Mouse (Mus musculus): Measurements from ENCODE around the gene Hebp1. TPM values are rescaled to one million over a fixed set of nuclear protein-coding genes. Genes with fewer than 3 reads are reported as not detected.

Hebp1 gene
- total and polyA plus RNA-seq, 2 experiments, result 317 to 334 TPM

DNA sequence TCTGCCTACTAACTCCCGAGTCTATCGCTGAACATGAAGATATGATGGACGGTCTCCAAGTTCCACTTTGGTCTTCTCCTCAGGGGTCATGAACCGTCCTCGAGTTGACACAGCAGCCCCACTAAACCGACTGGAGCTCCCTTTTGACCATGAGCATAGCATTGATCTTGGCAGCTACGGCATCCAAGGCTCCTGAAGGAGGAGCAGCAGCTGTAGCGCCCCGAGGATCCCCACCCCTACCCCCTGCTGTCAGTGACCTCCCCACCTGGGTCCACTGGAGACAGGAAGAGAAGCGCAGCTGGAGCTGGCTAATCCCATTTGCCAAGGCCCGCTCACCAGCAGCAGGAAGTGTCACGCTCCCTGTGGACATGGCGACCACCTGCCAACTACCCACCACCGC lies 26.1 kb downstream of the Hebp1 start:
- WGBS, result 84% methylated on average over 14 of the region's 14 CpGs
- Histone ChIP-seq H3K9ac (ENCODE audit: low read depth, low read length) (no peak overlapping the region), H3K36me3 (ENCODE audit: control insufficient read depth, insufficient read depth, low read length) (no peaks in the 10 kb centered on the region), H3K4me1 (ENCODE audit: control insufficient read depth, insufficient read depth, low read length) (no peaks in the 10 kb centered on the region), H3K27me3 (ENCODE audit: control insufficient read depth, insufficient read depth, low read length) (no peaks in the 10 kb centered on the region), H3K79me2 (ENCODE audit: control insufficient read depth, insufficient read depth, low read length) (peaks cover 3% of the 10 kb centered on the region; the same call in 1 of the 2 replicates), H3K4me3 (ENCODE audit: insufficient read depth, low read depth, low read length) (no peak overlapping the region), H3K27ac (replicated peaks; ENCODE audit: insufficient read depth, low read depth, low read length) (no peak overlapping the region)
- DNase-seq (ENCODE audit: extremely low read depth, low read depth, low spot score), result no peak
- TF ChIP-seq POLR2A (IDR thresholded peaks at IDR 0.05; ENCODE audit: extremely low read depth, insufficient read depth, low read length), result no peak
- no peak for TF ChIP-seq CTCF (IDR thresholded peaks at IDR 0.05; ENCODE audit: low read depth, low read length)

DNA sequence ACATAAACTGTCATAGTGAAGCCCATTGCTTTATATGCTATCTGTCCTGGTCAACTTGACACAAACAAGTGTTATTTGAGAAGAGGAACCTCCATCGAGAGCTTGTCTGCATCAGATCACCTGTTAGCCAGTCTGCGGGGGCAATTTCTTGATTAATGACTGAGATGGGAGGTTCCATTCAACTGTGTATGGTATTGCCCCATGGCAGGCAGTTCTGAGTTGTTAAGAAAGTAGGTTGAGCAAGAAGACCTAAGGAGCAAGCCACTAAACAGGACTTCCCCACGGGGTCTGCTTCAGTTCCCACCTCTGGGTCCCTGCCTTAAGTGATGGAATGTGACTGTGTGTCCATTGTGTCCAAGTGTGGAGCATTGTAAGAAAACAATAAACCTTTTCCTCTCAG lies 28.6 kb downstream of the Hebp1 start:
- peaks cover 10% of the 10 kb centered on the region; the same call in 1 of the 2 replicates for H3K4me1 ChIP-seq (ENCODE audit: control insufficient read depth, insufficient read depth, low read length)
- no peaks in the 10 kb centered on the region for H3K36me3 ChIP-seq (ENCODE audit: control insufficient read depth, insufficient read depth, low read length)
- no peak for TF ChIP-seq CTCF (IDR thresholded peaks at IDR 0.05; ENCODE audit: low read depth, low read length)
- H3K27me3 ChIP-seq (ENCODE audit: control insufficient read depth, insufficient read depth, low read length), result no peaks in the 10 kb centered on the region
- WGBS, result 92% methylated on average over 3 of the region's 3 CpGs
- no peak for DNase-seq (ENCODE audit: extremely low read depth, low read depth, low spot score)
- no peak overlapping the region for H3K4me3 ChIP-seq (ENCODE audit: insufficient read depth, low read depth, low read length)
- H3K79me2 ChIP-seq (ENCODE audit: control insufficient read depth, insufficient read depth, low read length), result peaks cover 10% of the 10 kb centered on the region; the same call in 1 of the 2 replicates
- no peak overlapping the region for H3K27ac ChIP-seq (replicated peaks; ENCODE audit: insufficient read depth, low read depth, low read length)
- no peak overlapping the region for H3K9ac ChIP-seq (ENCODE audit: low read depth, low read length)

DNA sequence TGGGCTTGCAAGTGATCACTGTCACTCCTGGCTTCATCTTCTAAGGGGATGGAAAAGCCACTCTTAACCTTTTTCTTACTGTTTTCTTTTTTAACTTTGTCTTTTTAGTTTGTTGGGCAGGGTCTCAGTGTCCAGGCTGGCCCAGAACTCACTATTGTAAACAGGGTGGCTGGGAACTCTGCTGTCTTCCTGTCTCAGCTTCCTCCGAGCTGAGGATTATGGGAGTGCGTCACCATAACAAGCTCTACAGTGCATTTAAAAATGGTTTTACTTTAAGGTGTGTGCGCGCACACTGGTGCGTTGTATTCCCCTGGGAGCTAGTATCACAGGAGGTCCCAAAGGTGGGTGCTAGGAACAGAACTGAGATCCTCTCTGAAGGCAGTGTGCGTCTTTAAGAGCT lies 29.4 kb downstream of the Hebp1 start:
- Histone ChIP-seq H3K27ac (replicated peaks; ENCODE audit: insufficient read depth, low read depth, low read length) (no peak overlapping the region), H3K36me3 (ENCODE audit: control insufficient read depth, insufficient read depth, low read length) (0 out of 2 replicates have a peak, but pooled peaks cover 3% of the 10 kb centered on the region), H3K4me3 (ENCODE audit: insufficient read depth, low read depth, low read length) (no peak overlapping the region), H3K9ac (ENCODE audit: low read depth, low read length) (no peak overlapping the region), H3K79me2 (ENCODE audit: control insufficient read depth, insufficient read depth, low read length) (peaks cover 10% of the 10 kb centered on the region; the same call in 1 of the 2 replicates), H3K27me3 (ENCODE audit: control insufficient read depth, insufficient read depth, low read length) (no peaks in the 10 kb centered on the region), H3K4me1 (ENCODE audit: control insufficient read depth, insufficient read depth, low read length) (peaks cover 16% of the 10 kb centered on the region)
- no peak for TF ChIP-seq CTCF (IDR thresholded peaks at IDR 0.05; ENCODE audit: low read depth, low read length)
- no peak for TF ChIP-seq POLR2A (IDR thresholded peaks at IDR 0.05; ENCODE audit: extremely low read depth, insufficient read depth, low read length)
- DNase-seq (ENCODE audit: extremely low read depth, low read depth, low spot score), result no peak
- WGBS, result 83% methylated on average over 6 of the region's 6 CpGs

DNA sequence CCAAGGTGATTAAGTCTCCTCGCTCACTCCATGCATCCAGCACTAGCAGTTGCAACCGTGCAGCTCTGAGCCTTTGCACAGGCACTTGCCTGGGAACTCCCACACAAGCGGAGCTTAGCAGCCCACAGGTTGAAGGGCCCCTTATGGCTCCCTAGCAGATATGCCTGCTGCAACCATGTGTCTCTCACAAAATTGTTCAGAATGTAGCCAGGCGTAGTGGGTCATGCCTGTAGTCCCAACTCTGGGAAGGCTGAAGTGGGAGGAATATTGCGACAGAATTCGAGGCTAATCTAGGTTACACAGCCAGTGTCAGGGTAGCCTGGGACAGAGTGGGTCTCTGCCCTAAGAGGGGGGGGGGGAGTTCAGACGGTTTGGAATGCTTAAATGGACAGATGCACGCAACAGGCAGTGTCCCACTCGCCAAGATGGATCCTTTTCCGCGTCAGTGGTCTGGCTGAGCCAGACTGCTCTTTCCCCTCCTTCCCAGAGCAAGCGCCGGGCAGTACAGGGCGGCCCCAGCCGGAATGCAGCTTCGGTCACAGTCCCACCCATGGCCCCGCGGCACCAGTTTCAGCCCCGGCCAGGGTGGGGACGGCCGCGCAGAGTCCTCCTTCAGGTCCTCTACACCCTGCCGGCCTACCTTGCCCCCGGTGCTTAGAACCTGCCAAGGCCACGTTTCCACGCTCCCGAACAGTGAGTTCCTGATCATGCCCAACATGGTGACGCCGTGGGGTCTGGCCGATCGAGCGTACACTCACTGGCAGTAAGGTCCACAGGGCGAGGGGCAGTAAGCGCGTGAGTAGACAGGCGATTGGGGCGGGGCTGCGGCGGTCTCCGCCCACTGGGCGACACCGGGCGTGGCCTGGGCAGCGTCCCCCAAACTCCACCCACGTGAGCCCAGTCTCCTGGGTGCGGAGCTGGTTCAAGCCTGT lies 30.2 kb downstream of the Hebp1 start:
- DNase-seq (ENCODE audit: extremely low read depth, low read depth, low spot score), result peak; percentile 84
- 2% methylated on average over 46 of the region's 46 CpGs for WGBS
- H3K9ac ChIP-seq (ENCODE audit: low read depth, low read length), result peak overlapping the region; percentile 97
- H3K4me3 ChIP-seq (ENCODE audit: insufficient read depth, low read depth, low read length), result peak overlapping the region; percentile 81
- peaks cover 6% of the 10 kb centered on the region; the same call in 1 of the 2 replicates for H3K36me3 ChIP-seq (ENCODE audit: control insufficient read depth, insufficient read depth, low read length)
- H3K79me2 ChIP-seq (ENCODE audit: control insufficient read depth, insufficient read depth, low read length), result peaks cover 10% of the 10 kb centered on the region; the same call in 1 of the 2 replicates
- no peaks in the 10 kb centered on the region for H3K27me3 ChIP-seq (ENCODE audit: control insufficient read depth, insufficient read depth, low read length)
- peak; percentile 99 for TF ChIP-seq POLR2A (IDR thresholded peaks at IDR 0.05; ENCODE audit: extremely low read depth, insufficient read depth, low read length)
- TF ChIP-seq CTCF (IDR thresholded peaks at IDR 0.05; ENCODE audit: low read depth, low read length), result no peak
- peaks cover 23% of the 10 kb centered on the region for H3K4me1 ChIP-seq (ENCODE audit: control insufficient read depth, insufficient read depth, low read length)
- H3K27ac ChIP-seq (replicated peaks; ENCODE audit: insufficient read depth, low read depth, low read length), result peak overlapping the region; percentile 98

DNA sequence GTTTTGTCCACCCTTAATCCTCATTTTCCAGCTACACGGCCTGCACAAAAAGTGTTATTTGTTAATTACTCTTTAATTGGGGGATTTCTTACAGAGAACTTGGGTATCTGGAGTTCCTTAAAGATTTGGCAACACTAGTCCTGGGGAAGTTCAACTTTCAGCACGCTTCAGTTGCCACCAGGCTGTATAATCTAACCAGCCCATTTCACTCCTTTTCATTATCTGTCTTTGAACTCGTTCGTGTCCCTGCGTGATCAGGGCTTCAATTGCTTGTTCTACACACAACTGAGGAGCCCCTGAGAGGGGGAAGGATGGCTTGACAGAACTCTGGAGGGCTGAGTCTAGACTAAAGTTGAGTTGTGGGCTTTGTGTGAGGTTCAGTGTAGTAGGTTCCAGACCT lies 31.1 kb downstream of the Hebp1 start:
- H3K4me3 ChIP-seq (ENCODE audit: insufficient read depth, low read depth, low read length), result peak overlapping the region; percentile 81
- H3K27ac ChIP-seq (replicated peaks; ENCODE audit: insufficient read depth, low read depth, low read length), result peak overlapping the region; percentile 98
- TF ChIP-seq CTCF (IDR thresholded peaks at IDR 0.05; ENCODE audit: low read depth, low read length) (no peak), POLR2A (IDR thresholded peaks at IDR 0.05; ENCODE audit: extremely low read depth, insufficient read depth, low read length) (no peak)
- H3K4me1 ChIP-seq (ENCODE audit: control insufficient read depth, insufficient read depth, low read length), result peaks cover 28% of the 10 kb centered on the region
- H3K36me3 ChIP-seq (ENCODE audit: control insufficient read depth, insufficient read depth, low read length), result peaks cover 6% of the 10 kb centered on the region; the same call in 1 of the 2 replicates
- 37% methylated on average over 5 of the region's 5 CpGs for WGBS
- no peaks in the 10 kb centered on the region for H3K27me3 ChIP-seq (ENCODE audit: control insufficient read depth, insufficient read depth, low read length)
- DNase-seq (ENCODE audit: extremely low read depth, low read depth, low spot score), result peak; percentile 51
- H3K79me2 ChIP-seq (ENCODE audit: control insufficient read depth, insufficient read depth, low read length), result peaks cover 10% of the 10 kb centered on the region; the same call in 1 of the 2 replicates
- peak overlapping the region; percentile 80 for H3K9ac ChIP-seq (ENCODE audit: low read depth, low read length)
